Mouse (Mus musculus) forebrain, postnatal 0 days (tissue): ENCODE data around the gene Atg14. TPM values are rescaled to one million over a fixed set of nuclear protein-coding genes. Genes with fewer than 3 reads are reported as not detected.

Experiments used
- ATAC-seq: fragments of 200-750 bp; cut with Nextera tagmentation; 2 replicates; pipeline ENCODE4 v1.8.0; 2017; ENCODE audit warnings: mild to moderate bottlenecking, moderate library complexity
- DNase-seq: peaks from one replicate; pipeline ENCODE4 v3.0.0-alpha.2; 2015
- H3K27ac ChIP-seq: fragments of 300-500 bp; sonication (generic); 2 replicates; pipeline ENCODE4 v1.5.1; 2014; ENCODE audit warnings: low read depth, mild to moderate bottlenecking, antibody characterized with exemption, low read length, moderate library complexity, mixed read lengths
- H3K27me3 ChIP-seq: fragments of 300-500 bp; sonication (generic); 2 replicates; pipeline ENCODE4 v1.6.1; 2014; ENCODE audit warnings: mild to moderate bottlenecking, low read length, mixed read lengths; ENCODE audit not compliant: insufficient read depth
- H3K36me3 ChIP-seq: fragments of 300-500 bp; sonication (generic); 2 replicates; pipeline ENCODE4 v1.6.1; 2014; ENCODE audit warnings: mild to moderate bottlenecking, moderate library complexity; ENCODE audit not compliant: insufficient read depth
- H3K4me1 ChIP-seq: fragments of 300-500 bp; sonication (generic); 2 replicates; pipeline ENCODE4 v1.6.1; 2014; ENCODE audit warnings: antibody characterized with exemption; ENCODE audit not compliant: insufficient read depth
- H3K4me2 ChIP-seq: fragments of 300-500 bp; sonication (generic); 2 replicates; pipeline ENCODE4 v1.6.1; 2014; ENCODE audit warnings: low read depth, mild to moderate bottlenecking, moderate library complexity
- H3K4me3 ChIP-seq: fragments of 300-500 bp; sonication (generic); 2 replicates; pipeline ENCODE4 v1.5.1; 2014; ENCODE audit warnings: low read depth, low read length, mixed read lengths
- H3K9ac ChIP-seq: fragments of 300-500 bp; sonication (generic); 2 replicates; pipeline ENCODE4 v1.6.1; 2014; ENCODE audit warnings: mild to moderate bottlenecking
- H3K9me3 ChIP-seq: fragments of 300-500 bp; sonication (generic); 2 replicates; pipeline ENCODE4 v1.6.1; 2016; ENCODE audit warnings: low read length
- CTCF ChIP-seq: sonication (generic); IDR thresholded peaks from 2 replicates; pipeline ENCODE4 v1.5.1; 2016; ENCODE audit warnings: antibody characterized with exemption, control low read depth, low read depth
- WGBS: fragments of 180-500 bp; shearing (Covaris S2); extraction: QIAGEN DNeasy Blood & Tissue Kit; methylation state at CpG from one replicate; pipeline ENCODE4 v1.1.7; 2014; 5-methylcytosine and 5-hydroxymethylcytosine counted together
- polyA plus RNA-seq: library from polyadenylated mRNA; unstranded; fragments of >200 nt; fragmentation: Nextera tagmentation; extraction: Ambion mirVana; gene quantifications from 2 replicates; pipeline ENCODE4 v1.2.1, GENCODE M21; 2015
- total RNA-seq: library from RNA; depleted of rRNA; stranded (reverse); fragments of >200 nt; gene quantifications from 2 replicates; pipeline ENCODE4 v1.2.3, GENCODE M21; 2014

Gene Atg14
- total and polyA plus RNA-seq, 2 experiments from 2014 or later: 8.1 to 22.0 TPM

DNA sequence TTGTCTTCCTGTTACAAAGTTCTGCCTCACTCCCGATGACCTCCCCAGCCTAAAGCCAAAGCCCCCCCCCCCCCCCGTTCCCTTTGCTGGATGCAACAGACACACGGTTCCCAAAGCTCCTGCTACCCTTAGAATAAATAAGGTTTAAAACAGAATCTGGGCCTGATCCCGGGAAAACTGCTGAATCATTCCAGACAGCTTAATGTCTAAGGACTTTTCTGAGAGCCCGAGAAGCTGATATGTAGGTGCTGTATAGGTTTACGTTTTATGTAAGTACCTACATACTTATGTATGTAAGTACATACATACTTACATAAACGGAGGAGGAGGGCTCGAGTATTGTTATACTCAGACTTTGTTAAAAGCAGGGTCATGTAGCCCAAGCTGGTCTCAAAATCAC, 45.1 kb downstream of the Atg14 start:
- no peak overlapping the region for H3K4me2 ChIP-seq
- ATAC-seq (no peak), DNase-seq (no peak)
- no peaks in the 10 kb centered on the region for H3K9me3 ChIP-seq
- TF ChIP-seq CTCF: no peak
- H3K4me1 ChIP-seq: no peaks in the 10 kb centered on the region
- H3K4me3 ChIP-seq: no peak overlapping the region
- H3K27ac ChIP-seq: no peak overlapping the region
- 79% methylated on average over 8 of the region's 8 CpGs for WGBS
- H3K9ac ChIP-seq: no peak overlapping the region
- no peaks in the 10 kb centered on the region for H3K36me3 ChIP-seq
- no peaks in the 10 kb centered on the region for H3K27me3 ChIP-seq

DNA sequence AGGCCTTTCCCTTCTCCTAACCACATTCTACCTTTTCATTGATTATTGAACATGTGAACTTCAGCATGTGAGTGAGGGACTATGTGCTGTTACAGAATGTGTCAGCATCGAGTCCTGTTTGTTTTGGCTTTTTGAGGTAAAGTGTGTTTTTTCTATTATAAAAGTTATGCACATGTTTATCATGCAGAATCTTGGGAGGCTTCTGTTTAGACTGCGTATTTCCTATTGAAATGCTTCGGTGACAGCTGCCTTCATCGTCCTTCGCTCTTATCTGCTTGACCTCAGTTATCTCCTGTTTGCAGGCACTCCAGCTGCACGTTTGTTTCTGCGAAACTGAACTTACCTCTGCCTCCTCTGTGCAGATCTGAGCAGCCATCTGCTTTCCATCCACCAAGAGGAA, 48.1 kb downstream of the Atg14 start:
- Histone ChIP-seq H3K4me3 (no peak overlapping the region), H3K9me3 (no peaks in the 10 kb centered on the region), H3K4me2 (no peak overlapping the region), H3K9ac (no peak overlapping the region), H3K27me3 (no peaks in the 10 kb centered on the region), H3K27ac (no peak overlapping the region), H3K36me3 (no peaks in the 10 kb centered on the region), H3K4me1 (no peaks in the 10 kb centered on the region)
- TF ChIP-seq CTCF: no peak
- DNase-seq: no peak
- 95% methylated on average over 7 of the region's 7 CpGs for WGBS
- ATAC-seq: no peak

DNA sequence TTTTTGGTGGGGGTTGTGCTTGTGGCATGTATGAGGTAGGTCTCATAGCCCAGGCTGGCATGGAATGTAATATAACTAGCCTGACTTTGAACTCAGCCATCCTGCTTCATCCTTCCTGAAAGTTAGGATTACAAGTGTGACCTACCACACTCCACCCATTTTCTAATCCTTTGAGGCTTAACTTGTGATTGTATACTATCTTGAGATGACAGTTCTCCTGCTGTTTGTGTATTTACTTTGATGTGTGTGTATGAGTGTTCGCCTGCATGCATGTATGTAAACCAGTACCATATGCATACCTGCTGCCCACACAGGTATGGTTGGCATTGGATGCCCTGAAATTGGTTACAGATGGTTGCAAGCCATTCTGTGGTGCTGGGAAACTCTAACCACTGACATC, 48.8 kb downstream of the Atg14 start:
- Histone ChIP-seq H3K9ac (no peak overlapping the region), H3K36me3 (no peaks in the 10 kb centered on the region), H3K4me1 (no peaks in the 10 kb centered on the region), H3K27ac (no peak overlapping the region), H3K4me2 (no peak overlapping the region), H3K27me3 (no peaks in the 10 kb centered on the region), H3K4me3 (no peak overlapping the region), H3K9me3 (no peaks in the 10 kb centered on the region)
- TF ChIP-seq CTCF: no peak
- DNase-seq: no peak
- WGBS: 98% methylated on average over 1 of the region's 1 CpGs
- ATAC-seq: no peak

DNA sequence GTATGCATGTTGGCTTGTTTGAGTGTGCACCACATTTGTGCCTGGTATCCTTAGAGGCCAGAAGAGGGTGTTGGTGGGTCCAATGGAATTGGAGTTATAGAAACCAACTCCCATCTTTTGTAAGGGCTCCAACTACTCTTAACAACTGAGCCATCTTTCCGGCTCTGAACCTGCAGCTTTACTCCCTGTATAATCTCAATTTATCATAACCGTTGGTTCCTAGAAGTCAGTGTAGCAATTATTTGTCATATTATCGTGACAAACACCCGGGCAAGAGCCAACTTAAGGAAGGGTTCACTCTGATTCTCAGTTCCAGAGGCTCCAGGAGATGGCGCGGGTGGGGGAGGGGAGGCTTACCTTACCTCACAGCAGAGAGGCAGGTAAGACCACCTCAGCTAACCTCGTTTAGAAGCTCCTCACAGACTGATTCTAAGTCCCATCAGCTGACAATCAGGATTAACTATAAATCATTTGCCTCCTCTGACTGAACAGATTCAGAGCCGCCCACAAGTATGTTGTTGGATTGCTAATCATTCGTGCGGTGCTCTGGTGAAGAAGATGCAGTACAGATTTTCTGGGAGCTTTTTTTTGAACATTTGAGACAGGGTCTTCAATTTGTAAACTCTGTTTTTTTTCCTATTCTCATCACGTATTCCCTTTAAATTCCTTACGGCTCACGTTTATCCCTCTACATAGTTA, 49.5 kb downstream of the Atg14 start:
- no peak overlapping the region for H3K9ac ChIP-seq
- DNase-seq (no peak), ATAC-seq (no peak)
- no peaks in the 10 kb centered on the region for H3K36me3 ChIP-seq
- no peak overlapping the region for H3K4me2 ChIP-seq
- WGBS: 87% methylated on average over 13 of the region's 13 CpGs
- no peaks in the 10 kb centered on the region for H3K4me1 ChIP-seq
- TF ChIP-seq CTCF: no peak
- H3K27ac ChIP-seq: no peak overlapping the region
- no peak overlapping the region for H3K4me3 ChIP-seq
- H3K9me3 ChIP-seq: no peaks in the 10 kb centered on the region
- H3K27me3 ChIP-seq: no peaks in the 10 kb centered on the region

DNA sequence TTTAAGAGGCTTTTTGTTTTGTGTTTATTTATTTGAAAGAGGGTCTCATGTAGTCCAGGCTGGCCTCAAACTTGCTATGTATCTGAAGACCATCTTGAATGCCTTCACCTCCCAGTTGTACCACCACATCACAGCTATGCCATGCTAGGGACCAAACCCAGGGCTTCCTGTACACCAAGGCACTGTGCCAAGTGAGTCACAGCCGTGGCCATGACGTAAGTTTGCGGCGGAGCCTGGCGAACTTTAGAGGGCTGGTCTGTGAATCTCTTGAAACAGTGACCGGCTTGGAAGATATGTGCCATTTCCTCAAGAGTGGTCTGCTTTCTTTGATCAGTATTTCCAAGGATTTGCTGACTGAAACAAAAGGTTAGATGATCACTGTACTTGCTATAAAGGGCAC, 51.8 kb downstream of the Atg14 start:
- Histone ChIP-seq H3K4me1 (no peaks in the 10 kb centered on the region), H3K4me3 (no peak overlapping the region), H3K9me3 (no peaks in the 10 kb centered on the region), H3K4me2 (no peak overlapping the region), H3K9ac (no peak overlapping the region), H3K27ac (no peak overlapping the region), H3K27me3 (no peaks in the 10 kb centered on the region), H3K36me3 (no peaks in the 10 kb centered on the region)
- 88% methylated on average over 6 of the region's 6 CpGs for WGBS
- no peak for TF ChIP-seq CTCF
- ATAC-seq (no peak), DNase-seq (no peak)

DNA sequence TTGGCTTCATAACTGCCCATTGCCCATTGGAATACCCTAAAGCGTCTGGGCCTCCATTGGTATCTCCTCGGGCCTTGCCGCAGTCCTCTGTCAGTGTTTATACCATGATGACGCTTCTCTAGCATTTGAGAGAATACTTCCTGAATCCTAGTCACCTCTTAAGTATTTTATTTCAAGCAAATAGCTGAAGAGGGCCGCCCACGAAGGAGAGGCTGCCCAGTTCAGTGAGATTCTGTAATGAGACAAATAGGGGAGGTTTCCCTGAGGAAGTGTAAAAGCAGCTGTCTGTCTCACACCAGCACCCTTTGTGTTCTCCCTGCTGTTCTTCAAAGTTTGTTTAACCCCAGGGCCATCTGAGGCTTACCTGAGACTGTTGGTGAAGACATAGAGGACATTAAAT, 53.7 kb downstream of the Atg14 start:
- ATAC-seq (no peak), DNase-seq (no peak)
- Histone ChIP-seq H3K36me3 (no peaks in the 10 kb centered on the region), H3K4me3 (no peak overlapping the region), H3K9ac (no peak overlapping the region), H3K27me3 (no peaks in the 10 kb centered on the region), H3K27ac (no peak overlapping the region), H3K4me2 (no peak overlapping the region), H3K9me3 (no peaks in the 10 kb centered on the region), H3K4me1 (no peaks in the 10 kb centered on the region)
- WGBS: 91% methylated on average over 6 of the region's 6 CpGs
- no peak for TF ChIP-seq CTCF

DNA sequence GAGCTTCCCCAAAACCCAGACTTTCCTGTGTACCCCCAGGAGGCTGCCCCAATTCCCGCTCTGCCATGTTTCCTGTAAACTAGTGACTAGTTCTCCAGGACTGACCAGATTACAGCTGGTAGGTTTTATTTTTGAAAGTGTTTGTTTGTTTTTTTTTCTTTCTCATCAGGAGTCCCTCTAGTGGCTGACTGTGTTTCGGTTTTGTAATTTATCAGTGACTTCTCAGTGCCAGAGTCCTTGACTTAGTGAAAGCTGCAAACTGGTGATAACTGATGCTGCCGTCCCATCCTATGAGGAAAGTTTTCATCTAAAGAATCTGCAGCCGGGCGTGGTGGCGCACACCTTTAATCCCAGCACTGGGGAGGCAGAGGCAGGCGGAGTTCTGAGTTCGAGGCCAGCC, 54.8 kb downstream of the Atg14 start:
- Histone ChIP-seq H3K9me3 (no peaks in the 10 kb centered on the region), H3K4me1 (no peaks in the 10 kb centered on the region), H3K9ac (no peak overlapping the region), H3K27me3 (no peaks in the 10 kb centered on the region), H3K27ac (no peak overlapping the region), H3K4me3 (no peak overlapping the region), H3K36me3 (no peaks in the 10 kb centered on the region), H3K4me2 (no peak overlapping the region)
- TF ChIP-seq CTCF: peak; percentile 35
- WGBS: 93% methylated on average over 8 of the region's 8 CpGs
- ATAC-seq (no peak), DNase-seq (no peak)
